Mouse (Mus musculus) kidney, postnatal 14 days (tissue): ENCODE results near the gene Fgfr2.
A peak's percentile ranks its signal among the peaks of the same experiment; 100 is the strongest.

Experiments used
- DNase-seq: peaks from one replicate; pipeline ENCODE4 v3.0.0; 2022; ENCODE audit warnings: mixed read lengths

The Fgfr2 gene

GRCm38 (mm10) chr7:132644605-132645279, 478.4 kb downstream of the Fgfr2 start:
- no peak for DNase-seq

- DNase-seq, result no peak
Measured at GRCm38 (mm10) chr7:132641606-132642005, 481.5 kb downstream of the Fgfr2 start.

GRCm38 (mm10) chr7:132640946-132641345, 482.2 kb downstream of the Fgfr2 start:
- DNase-seq, result peak; percentile 74

GRCm38 (mm10) chr7:132638446-132639087, 484.6 kb downstream of the Fgfr2 start:
- DNase-seq, result peak; percentile 68

GRCm38 (mm10) chr7:132637292-132637691, 485.9 kb downstream of the Fgfr2 start:
- DNase-seq, result no peak

- no peak for DNase-seq
Measured at GRCm38 (mm10) chr7:132631313-132631712, 491.8 kb downstream of the Fgfr2 start.

GRCm38 (mm10) chr7:132627448-132627847, 495.7 kb downstream of the Fgfr2 start:
- no peak for DNase-seq

GRCm38 (mm10) chr7:132626174-132626573, 497.0 kb downstream of the Fgfr2 start:
- no peak for DNase-seq

- no peak for DNase-seq
Measured at GRCm38 (mm10) chr7:132624161-132624560, 499.0 kb downstream of the Fgfr2 start.

GRCm38 (mm10) chr7:132619975-132620918, 502.9 kb downstream of the Fgfr2 start:
- DNase-seq, result no peak

- DNase-seq, result no peak
Measured at GRCm38 (mm10) chr7:132619549-132619948, 503.6 kb downstream of the Fgfr2 start.

GRCm38 (mm10) chr7:132617021-132617564, 506.1 kb downstream of the Fgfr2 start:
- no peak for DNase-seq

GRCm38 (mm10) chr7:132616391-132616790, 506.8 kb downstream of the Fgfr2 start:
- DNase-seq, result no peak

- no peak for DNase-seq
Measured at GRCm38 (mm10) chr7:132615346-132615745, 507.8 kb downstream of the Fgfr2 start.

GRCm38 (mm10) chr7:132611530-132611929, 511.6 kb downstream of the Fgfr2 start:
- DNase-seq, result no peak

GRCm38 (mm10) chr7:132610468-132611318, 512.5 kb downstream of the Fgfr2 start, which contains the start of gene Lhpp:
Gene Lhpp (plus strand): TSS chr7:132610638.
- peak; percentile 84 for DNase-seq

GRCm38 (mm10) chr7:132608316-132609020, 514.7 kb downstream of the Fgfr2 start:
- no peak for DNase-seq

- DNase-seq, result no peak
Measured at GRCm38 (mm10) chr7:132605689-132606088, 517.5 kb downstream of the Fgfr2 start.

- DNase-seq, result no peak
Measured at GRCm38 (mm10) chr7:132604720-132605119, 518.4 kb downstream of the Fgfr2 start.

GRCm38 (mm10) chr7:132600926-132601325, 522.2 kb downstream of the Fgfr2 start:
- no peak for DNase-seq

GRCm38 (mm10) chr7:132600026-132600425, 523.1 kb downstream of the Fgfr2 start:
- DNase-seq, result no peak
